Mouse (Mus musculus): ENCODE data around the gene Sbno2. TPM values are rescaled to one million over a fixed set of nuclear protein-coding genes. Genes with fewer than 3 reads are reported as not detected.
A peak's percentile ranks its signal among the peaks of the same experiment; 100 is the strongest.

Sbno2 gene
- polyA plus RNA-seq, 1 experiment from 2014 or later: 10.3 TPM

GRCm38 (mm10) chr10:80149291-80150225 is 44.2 kb upstream of the Sbno2 start:
- Histone ChIP-seq H3K4me2 (ENCODE audit: low read length) (peak overlapping the region; percentile 82), H3K36me3 (ENCODE audit: control insufficient read depth, insufficient read depth, low read length) (peaks cover 20% of the 10 kb centered on the region), H3K4me1 (ENCODE audit: control insufficient read depth, insufficient read depth, low read depth, low read length) (peaks cover 38% of the 10 kb centered on the region), H3K4me3 (ENCODE audit: low read length) (peak overlapping the region; percentile 81), H3K27ac (ENCODE audit: low read depth, low read length) (peak overlapping the region; percentile 99), H3K9ac (ENCODE audit: low read depth, low read length) (peak overlapping the region; percentile 95), H3K9me3 (ENCODE audit: control insufficient read depth, low read length) (no peaks in the 10 kb centered on the region), H3K27me3 (replicated peaks; ENCODE audit: control insufficient read depth, insufficient read depth, low read length) (no peaks in the 10 kb centered on the region)
- under 1% methylated on average over 83 of the region's 88 CpGs for WGBS
- peak; percentile 89 for ATAC-seq

GRCm38 (mm10) chr10:80148610-80149290 is 43.4 kb upstream of the Sbno2 start:
- Histone ChIP-seq H3K9ac (ENCODE audit: low read depth, low read length) (peak overlapping the region; percentile 95), H3K4me2 (ENCODE audit: low read length) (peak overlapping the region; percentile 77), H3K4me1 (ENCODE audit: control insufficient read depth, insufficient read depth, low read depth, low read length) (peaks cover 31% of the 10 kb centered on the region), H3K27ac (ENCODE audit: low read depth, low read length) (peak overlapping the region; percentile 99), H3K36me3 (ENCODE audit: control insufficient read depth, insufficient read depth, low read length) (peaks cover 18% of the 10 kb centered on the region), H3K9me3 (ENCODE audit: control insufficient read depth, low read length) (no peaks in the 10 kb centered on the region), H3K4me3 (ENCODE audit: low read length) (peak overlapping the region; percentile 81), H3K27me3 (replicated peaks; ENCODE audit: control insufficient read depth, insufficient read depth, low read length) (no peaks in the 10 kb centered on the region)
- peak; percentile 40 for ATAC-seq
- under 1% methylated on average over 51 of the region's 57 CpGs for WGBS

GRCm38 (mm10) chr10:80147719-80148601 is 42.6 kb upstream of the Sbno2 start, which contains the start of gene Midn:
TSS of gene Midn (plus strand) at chr10:80148272.
- H3K9ac ChIP-seq (ENCODE audit: low read depth, low read length): peak within 1 kb of the TSS; percentile 95
- peaks cover 29% of the 10 kb centered on the region for H3K4me1 ChIP-seq (ENCODE audit: control insufficient read depth, insufficient read depth, low read depth, low read length)
- no peaks in the 10 kb centered on the region for H3K9me3 ChIP-seq (ENCODE audit: control insufficient read depth, low read length)
- WGBS: under 1% methylated on average over 29 of the region's 42 CpGs
- H3K27me3 ChIP-seq (replicated peaks; ENCODE audit: control insufficient read depth, insufficient read depth, low read length): no peaks in the 10 kb centered on the region
- peak within 1 kb of the TSS; percentile 81 for H3K4me3 ChIP-seq (ENCODE audit: low read length)
- peak within 1 kb of the TSS; percentile 99 for H3K27ac ChIP-seq (ENCODE audit: low read depth, low read length)
- H3K4me2 ChIP-seq (ENCODE audit: low read length): peak within 1 kb of the TSS; percentile 77
- H3K36me3 ChIP-seq (ENCODE audit: control insufficient read depth, insufficient read depth, low read length): peaks cover 14% of the 10 kb centered on the region; the same call in 1 of the 2 replicates
- ATAC-seq: peak; percentile 38

GRCm38 (mm10) chr10:80147146-80147718 is 41.9 kb upstream of the Sbno2 start:
- peaks cover 14% of the 10 kb centered on the region; the same call in 1 of the 2 replicates for H3K36me3 ChIP-seq (ENCODE audit: control insufficient read depth, insufficient read depth, low read length)
- peak overlapping the region; percentile 81 for H3K4me3 ChIP-seq (ENCODE audit: low read length)
- H3K9ac ChIP-seq (ENCODE audit: low read depth, low read length): peak overlapping the region; percentile 95
- peak overlapping the region; percentile 77 for H3K4me2 ChIP-seq (ENCODE audit: low read length)
- ATAC-seq: no peak
- H3K9me3 ChIP-seq (ENCODE audit: control insufficient read depth, low read length): no peaks in the 10 kb centered on the region
- H3K4me1 ChIP-seq (ENCODE audit: control insufficient read depth, insufficient read depth, low read depth, low read length): peaks cover 25% of the 10 kb centered on the region
- 74% methylated on average over 5 of the region's 5 CpGs for WGBS
- no peaks in the 10 kb centered on the region for H3K27me3 ChIP-seq (replicated peaks; ENCODE audit: control insufficient read depth, insufficient read depth, low read length)
- H3K27ac ChIP-seq (ENCODE audit: low read depth, low read length): peak overlapping the region; percentile 99

GRCm38 (mm10) chr10:80146568-80147011 is 41.2 kb upstream of the Sbno2 start:
- 73% methylated on average over 4 of the region's 4 CpGs for WGBS
- no peaks in the 10 kb centered on the region for H3K9me3 ChIP-seq (ENCODE audit: control insufficient read depth, low read length)
- no peak for ATAC-seq
- no peak overlapping the region for H3K4me2 ChIP-seq (ENCODE audit: low read length)
- H3K4me3 ChIP-seq (ENCODE audit: low read length): no peak overlapping the region
- no peaks in the 10 kb centered on the region for H3K27me3 ChIP-seq (replicated peaks; ENCODE audit: control insufficient read depth, insufficient read depth, low read length)
- peaks cover 14% of the 10 kb centered on the region; the same call in 1 of the 2 replicates for H3K36me3 ChIP-seq (ENCODE audit: control insufficient read depth, insufficient read depth, low read length)
- H3K27ac ChIP-seq (ENCODE audit: low read depth, low read length): no peak overlapping the region; the same call in 1 of the 2 replicates
- H3K4me1 ChIP-seq (ENCODE audit: control insufficient read depth, insufficient read depth, low read depth, low read length): peaks cover 21% of the 10 kb centered on the region
- no peak overlapping the region for H3K9ac ChIP-seq (ENCODE audit: low read depth, low read length)

GRCm38 (mm10) chr10:80145896-80146295 is 40.5 kb upstream of the Sbno2 start:
- H3K4me3 ChIP-seq (ENCODE audit: low read length): no peak overlapping the region
- WGBS: 82% methylated on average over 5 of the region's 6 CpGs

GRCm38 (mm10) chr10:80144864-80145838 is 39.8 kb upstream of the Sbno2 start:
- H3K4me2 ChIP-seq (ENCODE audit: low read length): no peak overlapping the region
- whole genome bisulfite sequencing: 72% methylated on average over 20 of the region's 20 CpGs
- H3K4me1 ChIP-seq (ENCODE audit: control insufficient read depth, insufficient read depth, low read depth, low read length): peaks cover 24% of the 10 kb centered on the region
- no peaks in the 10 kb centered on the region for H3K9me3 ChIP-seq (ENCODE audit: control insufficient read depth, low read length)
- no peak overlapping the region; the same call in 1 of the 2 replicates for H3K27ac ChIP-seq (ENCODE audit: low read depth, low read length)
- H3K9ac ChIP-seq (ENCODE audit: low read depth, low read length): 0 out of 2 replicates have a peak overlapping the region, but pooled peaks have one; percentile 13
- no peak for ATAC-seq
- H3K27me3 ChIP-seq (replicated peaks; ENCODE audit: control insufficient read depth, insufficient read depth, low read length): no peaks in the 10 kb centered on the region
- no peak overlapping the region for H3K4me3 ChIP-seq (ENCODE audit: low read length)
- H3K36me3 ChIP-seq (ENCODE audit: control insufficient read depth, insufficient read depth, low read length): peaks cover 14% of the 10 kb centered on the region; the same call in 1 of the 2 replicates

More at GRCm38 (mm10) chr10:80145896-80146295, 40.5 kb upstream of the Sbno2 start:
- peak overlapping the region; percentile 33; the same call in 1 of the 2 replicates for H3K9ac ChIP-seq (ENCODE audit: low read depth, low read length)
- peaks cover 22% of the 10 kb centered on the region for H3K4me1 ChIP-seq (ENCODE audit: control insufficient read depth, insufficient read depth, low read depth, low read length)
- no peaks in the 10 kb centered on the region for H3K27me3 ChIP-seq (replicated peaks; ENCODE audit: control insufficient read depth, insufficient read depth, low read length)
- peaks cover 14% of the 10 kb centered on the region; the same call in 1 of the 2 replicates for H3K36me3 ChIP-seq (ENCODE audit: control insufficient read depth, insufficient read depth, low read length)
- no peaks in the 10 kb centered on the region for H3K9me3 ChIP-seq (ENCODE audit: control insufficient read depth, low read length)
- H3K27ac ChIP-seq (ENCODE audit: low read depth, low read length): no peak overlapping the region; the same call in 1 of the 2 replicates
- no peak overlapping the region for H3K4me2 ChIP-seq (ENCODE audit: low read length)
- no peak for ATAC-seq

All from hindbrain, embryonic 16.5 days (tissue).